Mouse (Mus musculus) heart, postnatal 10 days (tissue): ENCODE data around the gene Hoxb2. TPM values are rescaled to one million over a fixed set of nuclear protein-coding genes. Genes with fewer than 3 reads are reported as not detected.

Source experiments
- DNase-seq, 2 experiments: peaks; one replicate each; pipeline ENCODE4 v3.0.0; 2021
- intact Hi-C: fragments of 180-260 bp; cut with DNase I; formaldehyde crosslinking; loops from one replicate; pipeline ENCODE4 v1.15.1; 2025
- microRNA-seq, 2 experiments: library from miRNA; unstranded; fragments of <30 nt; microRNA quantifications; one replicate each; pipeline ENCODE4 v1.2.0; 2022
- total RNA-seq, 2 experiments: library from RNA; stranded (reverse); gene quantifications; 2 replicates each; pipeline ENCODE4 v1.2.3; 2021

The Hoxb2 gene
- total RNA-seq, 2 experiments from 2014 or later = 1.6 to 1.7 TPM

GRCm38 (mm10) chr11:96372519-96372918 lies 22.2 kb downstream of the Hoxb2 start:
- no peak for DNase-seq

DNA sequence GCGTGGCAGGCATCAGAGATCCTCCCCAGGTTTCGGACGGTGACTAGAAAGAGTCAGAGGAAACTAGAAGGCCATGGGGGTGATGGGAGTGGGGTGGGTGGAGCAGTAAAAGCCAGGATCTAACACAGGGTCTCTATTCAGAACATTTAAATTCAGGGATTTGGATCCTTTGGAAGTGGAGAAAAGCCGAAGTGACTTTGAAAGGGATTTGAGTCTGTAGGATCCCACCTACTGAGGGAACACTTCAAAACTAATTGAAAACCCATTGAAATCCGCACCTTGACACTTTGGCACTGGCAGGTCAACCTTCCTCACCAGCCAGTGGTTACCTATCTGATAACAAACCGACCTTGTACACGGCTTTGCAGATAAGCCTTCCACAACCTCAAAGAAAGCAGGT lies 24.5 kb downstream of the Hoxb2 start:
- intact Hi-C loops = no loop called here
- no peak for DNase-seq

More at GRCm38 (mm10) chr11:96372519-96372918, 22.2 kb downstream of the Hoxb2 start:
- intact Hi-C loops = no loop called here

DNA sequence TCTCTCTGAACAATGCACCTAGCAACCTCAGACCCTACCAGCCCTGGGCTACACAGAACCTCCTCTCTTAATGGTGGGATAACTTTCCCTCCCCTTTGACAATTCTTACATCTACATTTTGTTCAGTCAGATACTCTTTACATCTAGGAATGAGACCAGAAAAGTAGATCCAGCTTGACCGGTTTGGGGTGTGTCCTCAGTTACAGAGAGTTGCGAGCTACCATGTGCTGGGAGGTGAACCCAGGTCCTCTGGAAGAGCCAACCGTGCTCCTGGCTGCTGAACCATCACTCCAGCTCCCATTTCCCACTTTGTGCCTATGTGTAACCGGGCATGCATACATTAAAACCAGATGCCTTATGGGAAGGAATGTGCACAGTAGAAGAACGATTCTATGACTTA lies 33.1 kb downstream of the Hoxb2 start:
- intact Hi-C loops = no loop called here
- no peak for DNase-seq

- DNase-seq = no peak
- intact Hi-C loops = no loop called here
Measured at GRCm38 (mm10) chr11:96387635-96388034, 37.3 kb downstream of the Hoxb2 start.

DNA sequence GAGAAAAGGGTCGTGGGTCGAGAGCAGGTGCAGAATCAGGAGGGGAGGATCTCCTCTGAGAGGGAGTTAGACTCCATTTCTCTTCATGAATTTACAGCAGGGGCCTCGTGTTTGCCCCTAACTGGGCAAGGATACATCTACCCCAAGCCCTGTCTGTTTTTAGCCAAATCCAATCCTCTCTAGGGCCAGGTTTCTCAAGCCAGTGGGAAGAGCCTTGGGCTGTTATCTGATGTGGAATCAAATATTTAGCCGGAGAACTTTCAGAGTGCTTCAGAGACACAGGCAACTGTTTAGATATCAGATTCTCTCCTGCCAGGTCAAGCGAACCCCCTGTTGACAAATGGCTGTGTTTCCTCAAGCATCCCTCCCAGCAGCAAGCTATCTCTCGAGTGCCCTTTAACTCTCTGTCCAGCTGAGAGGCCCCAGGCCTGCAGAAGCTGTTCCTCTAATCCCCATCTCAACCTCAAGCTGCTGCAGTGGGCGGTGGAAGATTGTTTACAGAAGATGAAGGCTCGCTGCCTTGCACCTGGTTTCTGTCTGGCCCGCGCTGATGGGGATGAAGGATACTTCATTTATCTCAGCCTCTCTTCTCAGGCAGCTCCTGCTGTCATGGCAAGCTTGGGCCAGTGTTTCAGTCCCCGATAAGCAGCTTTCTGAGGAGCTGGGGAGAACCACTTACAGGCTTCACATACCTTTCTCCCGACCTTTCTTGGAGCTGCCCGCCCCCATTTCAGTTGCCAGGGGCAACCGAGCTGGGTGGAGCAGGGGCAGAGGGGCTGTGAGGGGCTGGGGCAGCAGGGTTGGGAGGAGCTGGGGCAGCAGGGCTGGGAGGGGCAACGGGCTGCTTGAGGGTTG lies 46.7 kb downstream of the Hoxb2 start:
- intact Hi-C loops = no loop called here
- DNase-seq = no peak

DNA sequence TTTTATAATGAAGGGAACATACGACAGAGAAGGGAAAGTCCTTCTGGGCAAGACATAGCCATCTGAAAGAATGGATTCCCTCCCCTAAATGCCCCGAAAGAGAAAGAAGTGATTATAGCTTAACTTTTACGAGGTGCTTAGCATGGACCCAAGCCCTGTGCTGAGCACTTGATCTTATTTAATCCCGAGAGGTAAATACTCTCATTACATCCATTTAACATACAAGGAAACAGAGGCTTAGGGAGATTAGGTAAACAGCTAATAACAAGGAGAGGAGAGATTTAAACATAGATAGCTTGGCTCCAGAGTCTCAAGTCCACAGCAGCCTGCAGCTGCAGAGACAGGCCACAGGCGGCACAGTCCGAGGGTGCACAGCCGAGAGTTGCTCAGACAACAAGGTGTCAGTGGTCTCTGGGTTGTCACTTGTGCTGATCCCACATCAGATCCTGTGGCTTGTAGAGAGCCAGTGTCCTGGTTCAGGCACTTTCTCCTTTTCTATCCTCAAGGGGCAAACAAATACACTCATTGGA lies 47.5 kb downstream of the Hoxb2 start:
- DNase-seq = no peak
- intact Hi-C loops = no loop called here

GRCm38 (mm10) chr11:96399923-96400322 lies 49.6 kb downstream of the Hoxb2 start:
- intact Hi-C loops = no loop called here

More at GRCm38 (mm10) chr11:96399923-96400322, 49.6 kb downstream of the Hoxb2 start:
- DNase-seq = peak; percentile 59 to 66

Small RNA genes lying within 50 kb of the gene (microRNA-seq; reads per million reads assigned to microRNA genes)
- gene Mir10a = 1,905 to 2,262 reads per million in 2 experiments

Other genes starting within 250 kb of the Hoxb2 start
- not detected for gene Calcoco2, start 238.6 kb upstream of the Hoxb2 start, total RNA-seq
- not detected for gene Ttll6, start 216.7 kb upstream of the Hoxb2 start, total RNA-seq
- gene Hoxb13, start 156.2 kb upstream of the Hoxb2 start, total RNA-seq = not detected
- not detected for gene Hoxb9, start 79.1 kb upstream of the Hoxb2 start, total RNA-seq
- not detected for gene Hoxb8, start 68.6 kb upstream of the Hoxb2 start, total RNA-seq
- gene Hoxb7, start 63.9 kb upstream of the Hoxb2 start, total RNA-seq = not detected
- not detected for gene Hoxb6, start 58.0 kb upstream of the Hoxb2 start, total RNA-seq
- gene Hoxb5, start 47.2 kb upstream of the Hoxb2 start, total RNA-seq = under 1 TPM; 0.45 to 0.62 TPM
- 1 to 10 TPM; 1.1 TPM for gene Hoxb4, start 32.3 kb upstream of the Hoxb2 start, total RNA-seq
- gene Hoxb3, start 27.2 kb upstream of the Hoxb2 start, total RNA-seq = 1 to 10 TPM; 1.1 TPM
- not detected for gene Hoxb1, start 15.2 kb downstream of the Hoxb2 start, total RNA-seq
- under 1 TPM; 0.47 to 0.91 TPM for gene Skap1, start 114.1 kb downstream of the Hoxb2 start, total RNA-seq